Mouse (Mus musculus) thymus, postnatal 10 days (tissue): ENCODE data around the gene LTO1.

ENCODE experiments used
- DNase-seq, 2 experiments: peaks; one replicate each; pipeline ENCODE4 v3.0.0; 2021; ENCODE audit warnings: low spot score in 2 of 2

The LTO1 gene

GRCm38 (mm10) chr7:144940003-144940571 is 25.2 kb downstream of the LTO1 start:
- no peak for DNase-seq

GRCm38 (mm10) chr7:144940585-144940984 is 25.7 kb downstream of the LTO1 start:
- DNase-seq: no peak

DNA sequence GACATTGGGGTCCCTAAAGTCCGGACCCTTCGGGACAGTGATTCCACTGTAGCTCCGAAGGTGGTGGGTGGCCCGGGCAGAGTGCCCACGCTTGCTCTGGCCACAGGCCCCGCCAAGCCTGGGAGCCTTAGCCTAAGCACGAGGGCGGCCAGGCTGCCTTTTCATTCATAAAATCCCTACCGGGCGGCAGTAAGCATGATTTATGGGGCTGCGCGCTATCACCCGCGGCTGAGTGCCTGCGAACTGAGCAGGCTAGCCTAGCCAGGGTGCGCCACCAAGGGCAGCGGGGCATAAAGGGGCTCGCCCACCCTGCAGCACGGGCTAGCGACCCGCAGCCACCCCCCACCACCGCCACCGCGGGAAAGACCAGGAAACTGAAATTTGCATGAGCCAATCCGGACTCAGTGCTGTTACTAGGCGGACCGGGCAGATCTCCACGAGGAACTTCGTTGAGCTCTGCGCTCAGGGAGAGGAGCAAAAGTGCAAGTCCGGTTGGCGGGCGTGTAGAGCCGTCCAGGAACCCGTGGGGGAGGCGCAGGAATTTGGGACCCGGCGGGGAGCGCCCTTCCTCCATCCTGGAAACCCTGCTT is 26.4 kb downstream of the LTO1 start:
- peak in 1 of 2 experiments; percentile 34 for DNase-seq

- no peak for DNase-seq
Observed at GRCm38 (mm10) chr7:144942071-144942743, 27.3 kb downstream of the LTO1 start.

GRCm38 (mm10) chr7:144942744-144943135 is 27.8 kb downstream of the LTO1 start:
- DNase-seq: no peak

- peak in 1 of 2 experiments; percentile 61 for DNase-seq
Observed at GRCm38 (mm10) chr7:144943254-144943653, 28.4 kb downstream of the LTO1 start.

- DNase-seq: no peak
Observed at GRCm38 (mm10) chr7:144958509-144959395, 43.9 kb downstream of the LTO1 start.

DNA sequence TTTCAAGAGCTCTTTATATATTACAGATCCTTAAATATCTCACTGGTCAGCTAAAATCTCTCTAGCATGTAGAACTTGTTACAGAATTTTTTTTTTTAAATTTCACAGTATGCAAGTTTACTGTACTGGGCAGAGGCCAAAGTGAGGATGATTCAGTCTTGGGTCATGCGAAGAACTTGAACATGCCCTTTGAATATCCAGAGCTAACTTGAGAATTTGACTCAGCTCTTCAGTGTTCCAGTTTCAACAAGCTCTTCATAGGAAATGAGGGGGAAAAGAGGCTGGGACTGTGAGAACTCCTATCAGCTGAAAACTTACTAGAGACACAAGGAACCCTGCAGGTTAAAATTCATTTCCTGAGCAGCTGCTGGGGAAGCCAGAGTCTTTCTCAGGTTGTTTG is 49.0 kb downstream of the LTO1 start:
- DNase-seq: no peak

- no peak for DNase-seq
Observed at GRCm38 (mm10) chr7:144964316-144964715, 49.4 kb downstream of the LTO1 start.

DNA sequence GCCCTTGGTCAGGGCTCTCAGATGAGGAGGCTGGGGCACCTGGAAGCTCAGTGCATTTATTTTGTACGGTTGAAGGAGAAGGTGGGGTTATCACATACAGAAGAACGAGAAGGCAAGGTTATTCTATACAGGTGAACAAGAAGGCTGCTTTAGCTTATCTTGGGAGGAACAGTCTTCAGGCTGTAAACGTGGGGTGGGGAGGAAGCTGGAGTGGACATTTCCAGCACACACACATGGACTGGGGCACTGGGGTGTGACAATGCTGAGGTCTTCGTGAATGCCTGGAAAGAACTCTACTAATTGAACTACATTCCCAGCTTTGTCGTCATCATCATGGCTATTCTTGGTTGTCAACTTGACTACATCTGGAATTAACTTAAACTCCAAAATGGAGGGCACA is 51.0 kb downstream of the LTO1 start:
- DNase-seq: no peak

- DNase-seq: no peak
Observed at GRCm38 (mm10) chr7:144970997-144971768, 56.3 kb downstream of the LTO1 start.

DNA sequence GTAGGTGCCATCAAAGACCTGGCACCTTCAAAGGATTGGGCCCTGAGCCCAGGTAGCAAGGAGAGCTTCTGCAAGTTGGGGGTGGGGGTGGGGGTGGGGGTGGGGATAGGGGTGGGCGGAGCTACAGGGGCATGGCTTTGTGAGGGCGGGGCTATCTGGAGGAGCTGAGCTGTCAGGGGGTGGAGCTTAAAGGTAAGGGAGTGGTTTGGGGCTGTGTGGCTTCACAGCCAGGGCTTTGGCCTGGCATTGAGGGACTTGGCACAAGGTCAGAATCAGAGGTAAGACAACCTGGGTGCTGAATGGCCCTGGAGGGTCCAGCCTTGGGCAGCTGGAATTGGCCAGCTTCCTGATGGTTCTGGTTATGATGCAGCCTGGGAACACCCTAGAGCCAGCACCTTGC is 56.9 kb downstream of the LTO1 start:
- no peak for DNase-seq

DNA sequence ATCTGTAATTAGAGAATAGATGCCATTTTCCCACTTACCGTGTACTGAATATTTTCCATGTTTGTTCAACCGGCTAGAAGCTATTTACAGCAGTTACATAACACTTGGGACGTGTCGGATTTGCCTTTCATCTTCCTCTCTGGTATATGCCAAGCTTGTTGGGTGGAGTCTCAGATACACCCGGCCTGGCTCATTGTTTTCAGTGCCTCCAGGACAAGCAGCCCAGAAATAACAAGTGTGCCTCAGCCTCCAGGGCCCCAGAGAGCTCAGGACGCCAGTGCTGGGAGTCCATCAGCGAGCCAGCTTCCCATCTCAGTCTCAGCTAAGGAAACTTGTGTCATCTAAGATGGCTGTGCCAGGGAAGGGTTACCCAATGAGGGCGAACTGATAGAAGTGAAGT is 58.6 kb downstream of the LTO1 start:
- no peak for DNase-seq

DNA sequence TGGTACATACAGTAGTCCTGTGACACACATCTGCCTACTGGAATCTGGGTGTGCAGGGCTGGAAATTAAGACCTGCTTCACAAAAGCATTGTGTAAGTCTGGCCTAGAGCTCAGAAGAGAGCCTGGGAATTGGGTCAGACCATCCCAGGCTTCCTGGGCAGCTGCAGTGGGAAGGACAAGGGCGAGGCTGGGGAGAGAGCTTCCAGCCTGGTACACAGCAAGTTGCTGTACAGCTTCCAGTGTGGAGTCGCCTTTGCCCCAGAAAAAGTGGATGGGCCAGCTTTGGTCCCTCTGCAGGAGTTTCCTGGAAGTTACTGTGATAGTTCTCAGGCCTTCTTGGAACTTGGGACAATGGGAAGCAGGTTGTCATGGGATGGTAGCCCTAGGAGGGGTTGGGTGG is 62.2 kb downstream of the LTO1 start:
- DNase-seq: no peak

- peak; percentile 35 to 44 for DNase-seq
Observed at GRCm38 (mm10) chr7:144979814-144980213, 64.9 kb downstream of the LTO1 start.
